Mouse (Mus musculus): Measurements from ENCODE around the gene Nubp2. TPM values are rescaled to one million over a fixed set of nuclear protein-coding genes. Genes with fewer than 3 reads are reported as not detected.

The Nubp2 gene
- polyA plus RNA-seq, 1 experiment from 2014 or later, result 28.6 TPM

DNA sequence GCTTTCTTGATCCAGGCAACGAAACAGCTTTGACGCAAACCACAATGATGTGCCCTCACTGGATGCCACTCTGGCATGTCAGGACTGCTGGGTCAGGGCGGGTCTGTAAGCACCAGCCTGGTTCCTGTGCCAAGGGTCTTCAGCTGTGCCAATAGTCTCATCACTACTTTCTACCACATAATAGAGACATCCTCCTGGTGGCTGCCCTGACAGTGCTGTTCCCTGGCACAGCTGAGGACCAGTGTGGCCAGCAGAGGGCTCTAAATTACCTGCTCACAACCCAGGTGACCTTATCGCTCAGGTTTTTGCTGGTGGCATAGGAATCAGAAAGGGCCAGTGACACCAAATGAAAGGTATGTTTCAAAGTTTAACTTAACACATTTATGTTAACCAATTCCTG lies 45.0 kb downstream of the Nubp2 start:
- H3K4me3 ChIP-seq, result no peak overlapping the region
- H3K9me3 ChIP-seq (replicated peaks), result no peaks in the 10 kb centered on the region
- no peak overlapping the region for H3K4me2 ChIP-seq
- 47% methylated on average over 4 of the region's 4 CpGs for whole genome bisulfite sequencing
- H3K9ac ChIP-seq, result no peak overlapping the region
- H3K4me1 ChIP-seq (replicated peaks), result 0 out of 2 replicates have a peak, but pooled peaks cover 3% of the 10 kb centered on the region
- H3K27ac ChIP-seq, result no peak overlapping the region
- no peaks in the 10 kb centered on the region for H3K36me3 ChIP-seq
- no peak for ATAC-seq (replicated peaks; ENCODE audit: insufficient number of reproducible peaks, insufficient read depth, low FRiP score, low read depth)
- H3K27me3 ChIP-seq, result peaks cover 13% of the 10 kb centered on the region; the same call in 1 of the 2 replicates

DNA sequence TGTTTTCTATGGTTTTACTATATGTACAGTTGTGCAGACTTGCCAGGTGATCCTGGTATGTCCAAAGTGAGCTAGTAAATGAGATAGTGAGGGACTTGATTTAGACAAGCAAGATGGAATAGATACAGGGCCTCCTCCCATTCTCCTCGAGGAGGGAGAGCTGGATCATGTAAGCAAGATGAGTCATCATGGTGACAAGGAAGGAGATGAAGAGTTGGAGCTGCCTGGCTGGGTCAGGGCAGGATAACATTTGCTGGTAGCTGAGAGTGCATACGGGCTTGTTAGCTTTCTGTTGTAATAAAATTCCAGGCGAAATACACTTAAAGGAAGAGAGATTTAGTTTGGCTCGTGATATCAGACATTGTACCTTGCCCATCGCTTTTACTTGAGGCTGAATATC lies 45.8 kb downstream of the Nubp2 start:
- no peak overlapping the region for H3K4me3 ChIP-seq
- H3K27ac ChIP-seq, result no peak overlapping the region
- H3K4me1 ChIP-seq (replicated peaks), result 0 out of 2 replicates have a peak, but pooled peaks cover 3% of the 10 kb centered on the region
- no peak overlapping the region for H3K9ac ChIP-seq
- ATAC-seq (replicated peaks; ENCODE audit: insufficient number of reproducible peaks, insufficient read depth, low FRiP score, low read depth), result no peak
- WGBS, result 49% methylated on average over 5 of the region's 5 CpGs
- no peaks in the 10 kb centered on the region for H3K36me3 ChIP-seq
- no peak overlapping the region for H3K4me2 ChIP-seq
- no peaks in the 10 kb centered on the region for H3K9me3 ChIP-seq (replicated peaks)
- peaks cover 17% of the 10 kb centered on the region for H3K27me3 ChIP-seq

DNA sequence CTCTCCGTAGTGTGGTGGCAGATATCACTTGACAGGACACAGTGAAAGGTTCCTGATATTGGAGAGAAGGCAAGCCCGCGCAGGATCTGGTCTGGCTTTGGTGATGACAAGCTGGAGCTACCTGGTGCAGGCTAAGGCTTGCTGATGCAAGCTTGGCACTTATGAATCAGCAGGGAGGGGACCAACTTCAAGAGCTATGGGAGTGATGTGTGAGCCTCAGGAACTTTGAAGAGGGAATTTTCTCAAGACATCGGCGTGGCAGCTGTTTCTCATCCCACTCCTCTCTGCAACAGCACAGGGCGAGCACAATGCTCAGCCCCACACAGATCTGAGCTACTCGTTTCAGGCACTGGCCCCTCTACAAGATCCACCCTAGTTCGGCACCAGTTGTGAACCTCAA lies 46.3 kb downstream of the Nubp2 start, which contains the start of gene Hagh:
Gene Hagh, plus strand, starts transcription at position 302 of the 400 bp plus-strand sequence.
- Histone ChIP-seq H3K4me1 (replicated peaks) (0 out of 2 replicates have a peak, but pooled peaks cover 2% of the 10 kb centered on the region), H3K4me3 (no peak within 1 kb of the TSS), H3K27ac (no peak within 1 kb of the TSS), H3K27me3 (peaks cover 17% of the 10 kb centered on the region), H3K4me2 (no peak within 1 kb of the TSS), H3K36me3 (no peaks in the 10 kb centered on the region), H3K9me3 (replicated peaks) (no peaks in the 10 kb centered on the region), H3K9ac (no peak within 1 kb of the TSS)
- no peak for ATAC-seq (replicated peaks; ENCODE audit: insufficient number of reproducible peaks, insufficient read depth, low FRiP score, low read depth)
- 45% methylated on average over 8 of the region's 8 CpGs for WGBS

Other genes with a start within 250 kb of the Nubp2 start
- gene Slc9a3r2, start 236.0 kb downstream of the Nubp2 start, polyA plus RNA-seq (2015; fragmentation: Nextera tagmentation; extraction: Ambion mirVana), result 55.5 and 61.4 TPM in 2 replicates
- gene Npw, start 227.9 kb downstream of the Nubp2 start, polyA plus RNA-seq (2015; fragmentation: Nextera tagmentation; extraction: Ambion mirVana), result 0.26 TPM in 1 of 2 replicates, not detected in the other
- 12.5 and 18.1 TPM in 2 replicates for gene Zfp598, start 216.7 kb downstream of the Nubp2 start, polyA plus RNA-seq (2015; fragmentation: Nextera tagmentation; extraction: Ambion mirVana)
- gene Syngr3, start 196.4 kb downstream of the Nubp2 start, polyA plus RNA-seq (2015; fragmentation: Nextera tagmentation; extraction: Ambion mirVana), result 0.44 and 3.0 TPM in 2 replicates
- gene Gfer, start 190.2 kb downstream of the Nubp2 start, polyA plus RNA-seq (2015; fragmentation: Nextera tagmentation; extraction: Ambion mirVana), result 26.3 and 26.8 TPM in 2 replicates
- 0.94 and 1.3 TPM in 2 replicates for gene Noxo1, start 190.1 kb downstream of the Nubp2 start, polyA plus RNA-seq (2015; fragmentation: Nextera tagmentation; extraction: Ambion mirVana)
- gene Tbl3, start 178.7 kb downstream of the Nubp2 start, polyA plus RNA-seq (2015; fragmentation: Nextera tagmentation; extraction: Ambion mirVana), result 34.4 and 50.9 TPM in 2 replicates
- gene Rnf151, start 168.3 kb downstream of the Nubp2 start, polyA plus RNA-seq (2015; fragmentation: Nextera tagmentation; extraction: Ambion mirVana), result 0.13 TPM in 1 of 2 replicates, not detected in the other
- gene Rps2, start 168.2 kb downstream of the Nubp2 start, polyA plus RNA-seq (2015; fragmentation: Nextera tagmentation; extraction: Ambion mirVana), result 770 and 917 TPM in 2 replicates
- gene Ndufb10, start 161.9 kb downstream of the Nubp2 start, polyA plus RNA-seq (2015; fragmentation: Nextera tagmentation; extraction: Ambion mirVana), result 410 and 528 TPM in 2 replicates
- 1.4 and 1.6 TPM in 2 replicates for gene Rpl3l, start 158.5 kb downstream of the Nubp2 start, polyA plus RNA-seq (2015; fragmentation: Nextera tagmentation; extraction: Ambion mirVana)
- gene Msrb1, start 149.7 kb downstream of the Nubp2 start, polyA plus RNA-seq (2015; fragmentation: Nextera tagmentation; extraction: Ambion mirVana), result 21.4 and 25.6 TPM in 2 replicates
- gene Hs3st6, start 133.4 kb downstream of the Nubp2 start, polyA plus RNA-seq (2015; fragmentation: Nextera tagmentation; extraction: Ambion mirVana), result 0.33 and 0.37 TPM in 2 replicates
- not detected in 2 replicates for gene Meiob, start 82.1 kb downstream of the Nubp2 start, polyA plus RNA-seq (2015; fragmentation: Nextera tagmentation; extraction: Ambion mirVana)
- 56.7 TPM in 2 replicates for gene Hagh, start 46.2 kb downstream of the Nubp2 start, polyA plus RNA-seq (2015; fragmentation: Nextera tagmentation; extraction: Ambion mirVana)
- gene Fahd1, start 36.0 kb downstream of the Nubp2 start, polyA plus RNA-seq (2015; fragmentation: Nextera tagmentation; extraction: Ambion mirVana), result 39.8 and 49.1 TPM in 2 replicates
- 0.19 and 0.23 TPM in 2 replicates for gene Igfals, start 20.4 kb downstream of the Nubp2 start, polyA plus RNA-seq (2015; fragmentation: Nextera tagmentation; extraction: Ambion mirVana)
- 22.7 and 30.6 TPM in 2 replicates for gene Spsb3, start 294 bp upstream of the Nubp2 start, polyA plus RNA-seq (2015; fragmentation: Nextera tagmentation; extraction: Ambion mirVana)
- gene Eme2, start 8.7 kb upstream of the Nubp2 start, polyA plus RNA-seq (2015; fragmentation: Nextera tagmentation; extraction: Ambion mirVana), result 16.6 and 21.3 TPM in 2 replicates
- gene Mrps34, start 8.8 kb upstream of the Nubp2 start, polyA plus RNA-seq (2015; fragmentation: Nextera tagmentation; extraction: Ambion mirVana), result 74.7 and 78.0 TPM in 2 replicates
- gene Nme3, start 10.2 kb upstream of the Nubp2 start, polyA plus RNA-seq (2015; fragmentation: Nextera tagmentation; extraction: Ambion mirVana), result 32.2 and 36.5 TPM in 2 replicates
- gene Mapk8ip3, start 50.6 kb upstream of the Nubp2 start, polyA plus RNA-seq (2015; fragmentation: Nextera tagmentation; extraction: Ambion mirVana), result 23.2 and 28.2 TPM in 2 replicates
- 73.4 and 100 TPM in 2 replicates for gene Jpt2, start 74.3 kb upstream of the Nubp2 start, polyA plus RNA-seq (2015; fragmentation: Nextera tagmentation; extraction: Ambion mirVana)
- gene Cramp1l, start 129.4 kb upstream of the Nubp2 start, polyA plus RNA-seq (2015; fragmentation: Nextera tagmentation; extraction: Ambion mirVana), result 4.1 and 6.3 TPM in 2 replicates
- gene Ift140, start 129.7 kb upstream of the Nubp2 start, polyA plus RNA-seq (2015; fragmentation: Nextera tagmentation; extraction: Ambion mirVana), result 8.9 and 13.3 TPM in 2 replicates
- 23.1 and 24.8 TPM in 2 replicates for gene Tmem204, start 197.2 kb upstream of the Nubp2 start, polyA plus RNA-seq (2015; fragmentation: Nextera tagmentation; extraction: Ambion mirVana)
- 22.9 and 33.6 TPM in 2 replicates for gene Telo2, start 229.6 kb upstream of the Nubp2 start, polyA plus RNA-seq (2015; fragmentation: Nextera tagmentation; extraction: Ambion mirVana)
- gene Ptx4, start 234.4 kb upstream of the Nubp2 start, polyA plus RNA-seq (2015; fragmentation: Nextera tagmentation; extraction: Ambion mirVana), result 0.16 and 0.30 TPM in 2 replicates
- 14.8 and 18.3 TPM in 2 replicates for gene Clcn7, start 247.0 kb upstream of the Nubp2 start, polyA plus RNA-seq (2015; fragmentation: Nextera tagmentation; extraction: Ambion mirVana)